Mouse (Mus musculus): Measurements from ENCODE around the gene Egflam.

- TF ChIP-seq GATA1 (IDR thresholded peaks at IDR 0.05; ENCODE audit: borderline replicate concordance, low read length) (no peak), FLI1 (IDR thresholded peaks at IDR 0.05; ENCODE audit: low read length) (no peak)
Observed at GRCm38 (mm10) chr15:7398609-7399540, 680 bp upstream of the Egflam start.
